In the genomic region with DNA sequence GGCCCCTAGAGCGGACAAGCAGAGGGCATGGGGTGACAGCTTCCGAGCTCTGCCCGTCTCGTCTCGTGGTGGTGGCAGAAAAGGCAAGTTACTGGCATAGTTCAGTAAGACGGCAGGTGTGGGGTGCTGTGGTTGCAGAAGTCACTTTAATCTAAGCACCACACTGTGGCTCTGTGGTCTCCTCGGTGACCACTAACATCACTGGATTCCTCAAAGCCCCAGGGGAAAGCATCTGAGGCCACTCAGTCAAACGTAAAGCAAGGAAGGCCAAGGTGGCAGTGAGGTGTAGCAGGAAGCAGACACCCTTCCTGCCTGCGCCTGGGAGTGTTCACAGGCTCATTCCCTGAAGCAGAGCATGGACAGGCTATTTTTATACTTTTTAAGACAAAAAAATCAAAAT, we compare ENCODE assay signal across 13 mouse cellular contexts. TPM values are rescaled to one million over a fixed set of nuclear protein-coding genes. Genes with fewer than 3 reads are reported as not detected.
DNase-seq lines count a peak whose midpoint lies in the region; ATAC-seq and TF ChIP-seq lines count a peak whose summit lies in the region.
"Had no signal": no experiment of that assay in that cellular context is flagged by ENCODE, and none has a peak within 500 bp of the region (broad histone marks: within the 10 kb centered on the region; RNA-seq: fewer than 3 reads in every experiment).

No protein-coding gene starts in this region.

- TF ChIP-seq POLR2A in thymus, adult 2 months (IDR thresholded peaks at IDR 0.05; ENCODE audit: control insufficient read depth, extremely low read depth, insufficient read depth, low read length, poor library complexity) = no peak

- no peak overlapping the region for H3K9ac ChIP-seq in liver, embryonic 13.5 days
- H3K9ac ChIP-seq in hindbrain, embryonic 16.5 days (ENCODE audit: low read depth, low read length) = no peak overlapping the region
- H3K9ac ChIP-seq: hindbrain, embryonic 12.5 days; lung, embryonic 15.5 days had no signal

- 51% methylated on average over 9 of the region's 9 CpGs for WGBS in liver, embryonic 13.5 days (ENCODE audit: insufficient replicate concordance)
- 13% methylated on average over 9 of the region's 9 CpGs for WGBS in thymus, adult 2 months
- WGBS in hindbrain, embryonic 16.5 days = 68% methylated on average over 9 of the region's 9 CpGs

- H3K27me3 ChIP-seq in liver, embryonic 13.5 days = no peaks in the 10 kb centered on the region
- no peaks in the 10 kb centered on the region for H3K27me3 ChIP-seq in thymus, adult 2 months (ENCODE audit: control insufficient read depth, insufficient read depth, low read length)
- H3K27me3 ChIP-seq in hindbrain, embryonic 16.5 days (replicated peaks; ENCODE audit: control insufficient read depth, insufficient read depth, low read length) = no peaks in the 10 kb centered on the region
- H3K27me3 ChIP-seq: hindbrain, embryonic 12.5 days; lung, embryonic 15.5 days; Patski had no signal

- H3K9me3 ChIP-seq in liver, embryonic 13.5 days (replicated peaks) = 0 out of 2 replicates have a peak, but pooled peaks cover 7% of the 10 kb centered on the region
- no peaks in the 10 kb centered on the region for H3K9me3 ChIP-seq in hindbrain, embryonic 16.5 days (ENCODE audit: control insufficient read depth, low read length)
- H3K9me3 ChIP-seq: hindbrain, embryonic 12.5 days; lung, embryonic 15.5 days had no signal

- H3K27ac ChIP-seq in liver, embryonic 13.5 days = peak overlapping the region; percentile 45
- H3K27ac ChIP-seq in thymus, adult 2 months (ENCODE audit: control insufficient read depth, insufficient read depth, low read length) = no peak overlapping the region
- H3K27ac ChIP-seq in hindbrain, embryonic 16.5 days (ENCODE audit: low read depth, low read length) = no peak overlapping the region
- H3K27ac ChIP-seq: hindbrain, embryonic 12.5 days; left cerebral cortex, adult 2 months; lung, embryonic 15.5 days had no signal

- H3K4me1 ChIP-seq in liver, embryonic 13.5 days (replicated peaks) = peaks cover 69% of the 10 kb centered on the region
- peaks cover 53% of the 10 kb centered on the region for H3K4me1 ChIP-seq in thymus, adult 2 months (replicated peaks; ENCODE audit: control insufficient read depth, insufficient read depth, low read length)
- H3K4me1 ChIP-seq in hindbrain, embryonic 16.5 days (ENCODE audit: control insufficient read depth, insufficient read depth, low read depth, low read length) = peaks cover 11% of the 10 kb centered on the region

- no peak overlapping the region for H3K4me3 ChIP-seq in liver, embryonic 13.5 days (replicated peaks)
- no peak overlapping the region for H3K4me3 ChIP-seq in thymus, adult 2 months (ENCODE audit: control insufficient read depth, insufficient read depth, low read length)
- no peak overlapping the region for H3K4me3 ChIP-seq in hindbrain, embryonic 16.5 days (ENCODE audit: low read length)
- H3K4me3 ChIP-seq: hindbrain, embryonic 12.5 days; left cerebral cortex, adult 2 months; lung, embryonic 15.5 days had no signal

- DNase-seq in liver, embryonic 13.5 days = no peak
- DNase-seq in liver = no peak
- DNase-seq in CD8-positive naive resting alpha-beta T cell, adult 2 months (ENCODE audit: low read depth in 2 of 2, low spot score in 2 of 2) = peak; percentile 75 to 79
- peak; percentile 42 to 70 for DNase-seq in kidney, postnatal 25 days
- DNase-seq in thymus, adult 2 months = peak; percentile 56
- no peak for DNase-seq in cerebellum, adult 8-10 months
- DNase-seq in right cerebral cortex, postnatal 14 days = no peak
- DNase-seq: right cerebral cortex, postnatal 25 days had no signal

- 0 out of 2 replicates have a peak, but pooled peaks cover 5% of the 10 kb centered on the region for H3K36me3 ChIP-seq in liver, embryonic 13.5 days
- H3K36me3 ChIP-seq in thymus, adult 2 months (ENCODE audit: control insufficient read depth, insufficient read depth, low read length) = no peaks in the 10 kb centered on the region
- no peaks in the 10 kb centered on the region for H3K36me3 ChIP-seq in hindbrain, embryonic 16.5 days (ENCODE audit: control insufficient read depth, insufficient read depth, low read length)
- H3K36me3 ChIP-seq: hindbrain, embryonic 12.5 days; lung, embryonic 15.5 days had no signal

- no peak for TF ChIP-seq CTCF in thymus, adult 2 months (IDR thresholded peaks at IDR 0.05; ENCODE audit: borderline replicate concordance, control insufficient read depth, extremely low read depth, insufficient read depth, low read length, poor library complexity)

- ATAC-seq in liver, embryonic 13.5 days (ENCODE audit: low read depth) = no peak
- no peak for ATAC-seq in hindbrain, embryonic 16.5 days
- ATAC-seq: Patski had no signal

- H3K4me2 ChIP-seq in liver, embryonic 13.5 days = no peak overlapping the region
- no peak overlapping the region for H3K4me2 ChIP-seq in hindbrain, embryonic 16.5 days (ENCODE audit: low read length)
- H3K4me2 ChIP-seq: hindbrain, embryonic 12.5 days had no signal

RNA-seq across cellular contexts. Expression of a gene that starts 38.4 kb away (rescaled TPM):
- polyA plus RNA-seq in liver, embryonic 13.5 days (2015; fragmentation: Nextera tagmentation; extraction: Ambion mirVana) = 1.0 and 1.1 TPM in 2 replicates
- polyA plus RNA-seq in thymus, adult 2 months (2012; rRNA removed) = 0.43 and 0.69 TPM in 2 replicates
- polyA plus RNA-seq in hindbrain, embryonic 16.5 days (2015; fragmentation: Nextera tagmentation; extraction: Ambion mirVana) = 1.2 and 1.4 TPM in 2 replicates

RNA-seq across cellular contexts. Expression of a gene that starts 43.4 kb away (rescaled TPM):
- polyA plus RNA-seq in liver, embryonic 13.5 days (2015; fragmentation: Nextera tagmentation; extraction: Ambion mirVana) = 1.9 and 2.2 TPM in 2 replicates
- polyA plus RNA-seq in thymus, adult 2 months (2012; rRNA removed) = 10.4 and 11.1 TPM in 2 replicates
- 1.1 and 1.2 TPM in 2 replicates for polyA plus RNA-seq in hindbrain, embryonic 16.5 days (2015; fragmentation: Nextera tagmentation; extraction: Ambion mirVana)

Comparison
In these comparisons a context has a peak if more than half of its experiments do, and no peak if none do; other contexts are left out.
1. DNase-seq: peak in CD8-positive naive resting alpha-beta T cell, adult 2 months (2 of 2), kidney, postnatal 25 days (2 of 2) and thymus, adult 2 months (single experiment); none in liver, embryonic 13.5 days (single experiment), liver (single experiment), cerebellum, adult 8-10 months (single experiment) and right cerebral cortex, postnatal 14 days (single experiment).